Mouse (Mus musculus): ENCODE measurements at regions not wholly inside any gene's neighbourhood (a gene's known extent, or its start where the extent isn't known, plus 50 kb on each side); places are given as distances from the start of the nearest gene placed in this dataset.

DNA sequence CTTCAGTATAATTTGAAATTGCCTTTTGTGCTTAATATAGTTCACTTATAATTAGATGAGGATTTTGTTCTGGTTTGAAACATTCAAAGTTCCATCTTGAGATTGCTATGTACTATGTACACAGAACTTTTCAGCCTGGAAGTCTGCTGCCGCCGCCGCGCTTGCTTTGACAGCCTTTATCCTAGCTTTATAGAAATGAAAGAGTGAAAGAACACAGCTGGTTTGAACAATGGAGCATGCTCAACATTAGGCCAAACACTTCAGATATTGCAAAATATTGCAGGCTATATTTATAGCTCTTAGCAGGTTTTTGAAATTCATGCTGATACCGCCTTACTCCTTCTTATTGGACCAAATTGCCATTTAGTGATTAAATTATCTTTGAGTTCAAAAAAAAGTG is 305.1 kb upstream of the Prkd1 start:
- DNase-seq (ENCODE audit: low read depth, low spot score) = no peak

DNA sequence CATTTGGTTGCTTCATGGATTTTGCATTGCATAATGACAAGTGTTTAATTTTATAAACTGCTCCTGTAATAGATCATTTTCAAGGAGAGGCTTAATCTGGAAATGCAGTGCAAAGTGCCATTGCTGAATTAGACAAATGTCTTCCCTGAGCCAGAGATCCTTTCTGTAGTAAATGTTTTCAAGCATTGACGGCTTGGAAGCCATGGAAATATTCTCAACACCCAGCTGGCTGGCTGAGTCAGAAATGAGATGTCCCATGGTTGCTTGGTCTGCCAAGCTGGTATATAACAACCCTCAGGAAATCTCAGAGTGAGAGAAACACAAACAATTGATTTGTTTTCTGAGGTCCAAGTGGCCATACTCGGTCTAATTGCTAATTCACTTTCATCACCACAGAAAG is 298.1 kb upstream of the Prkd1 start:
- Histone ChIP-seq H3K27ac (ENCODE audit: control insufficient read depth, low read depth, low read length) (no peak overlapping the region), H3K27me3 (ENCODE audit: control insufficient read depth in 1 of 2, insufficient read depth in 2 of 2, low read length in 2 of 2) (no peaks in the 10 kb centered on the region), H3K4me3 (ENCODE audit: control insufficient read depth in 1 of 2, insufficient read depth in 1 of 2, low read depth in 2 of 2, low read length in 2 of 2) (no peak overlapping the region), H3K36me3 (ENCODE audit: control insufficient read depth in 1 of 2, insufficient read depth in 2 of 2, low read length in 2 of 2) (no peaks in the 10 kb centered on the region), H3K9ac (ENCODE audit: control insufficient read depth, low read depth, low read length, poor library complexity, severe bottlenecking) (no peak overlapping the region), H3K9me3 (replicated peaks; ENCODE audit: insufficient read depth, low read length) (no peaks in the 10 kb centered on the region), H3K79me2 (ENCODE audit: control insufficient read depth, insufficient read depth, low read length, poor library complexity) (no peaks in the 10 kb centered on the region), H3K4me1 (ENCODE audit: control insufficient read depth in 1 of 2, insufficient read depth in 2 of 2, low read length in 2 of 2) (no peaks in the 10 kb centered on the region)
- DNase-seq (ENCODE audit: low read depth, low spot score) = no peak
- no peak for TF ChIP-seq ELF1 (IDR thresholded peaks at IDR 0.05; ENCODE audit: low read depth, low read length)
- TF ChIP-seq MYB (IDR thresholded peaks at IDR 0.05; ENCODE audit: low read depth, low read length) = no peak
- TF ChIP-seq SMC3 (IDR thresholded peaks at IDR 0.05; ENCODE audit: low read depth, low read length) = no peak
- TF ChIP-seq MEF2A (IDR thresholded peaks at IDR 0.05; ENCODE audit: extremely low read depth, insufficient replicate concordance, low read depth, low read length, poor library complexity, severe bottlenecking) = no peak
- no peak for TF ChIP-seq KAT2A (conservative IDR thresholded peaks at IDR 0.05; ENCODE audit: low read depth, low read length)
- TF ChIP-seq POLR2AphosphoS2 (IDR thresholded peaks at IDR 0.05; ENCODE audit: low read length) = no peak
- TF ChIP-seq HCFC1 (IDR thresholded peaks at IDR 0.05; ENCODE audit: low read depth, low read length) = no peak
- no peak for TF ChIP-seq POLR2A (IDR thresholded peaks at IDR 0.05; ENCODE audit: control insufficient read depth in 1 of 2, insufficient read depth in 1 of 2, low read depth in 1 of 2, low read length in 2 of 2, poor library complexity in 1 of 2)
- no peak for TF ChIP-seq EP300 (IDR thresholded peaks at IDR 0.05; ENCODE audit: low read depth in 1 of 2, low read length in 2 of 2)
- TF ChIP-seq ZKSCAN1 (IDR thresholded peaks at IDR 0.05; ENCODE audit: low read depth, low read length) = no peak
- no peak for TF ChIP-seq TCF12 (IDR thresholded peaks at IDR 0.05; ENCODE audit: low read depth, low read length)
- TF ChIP-seq MAX (IDR thresholded peaks at IDR 0.05; ENCODE audit: low read length) = no peak

More for the DNA sequence above, 305.1 kb upstream of the Prkd1 start:
- TF ChIP-seq USF1 (IDR thresholded peaks at IDR 0.05; ENCODE audit: low read depth, low read length) (no peak), MAX (IDR thresholded peaks at IDR 0.05; ENCODE audit: low read length) (no peak), GABPA (IDR thresholded peaks at IDR 0.05; ENCODE audit: low read depth, low read length) (no peak), ZMIZ1 (IDR thresholded peaks at IDR 0.05; ENCODE audit: low read depth, low read length) (no peak), JUND (IDR thresholded peaks at IDR 0.05; ENCODE audit: low read depth, low read length) (no peak), RAD21 (IDR thresholded peaks at IDR 0.05; ENCODE audit: low read depth, low read length) (no peak)
- H3K27me3 ChIP-seq (ENCODE audit: control insufficient read depth in 1 of 2, insufficient read depth in 2 of 2, low read length in 2 of 2) = no peaks in the 10 kb centered on the region
- no peak overlapping the region for H3K4me3 ChIP-seq (ENCODE audit: control insufficient read depth in 1 of 2, insufficient read depth in 1 of 2, low read depth in 2 of 2, low read length in 2 of 2)
- no peak overlapping the region for H3K27ac ChIP-seq (ENCODE audit: control insufficient read depth, low read depth, low read length)
- no peaks in the 10 kb centered on the region for H3K4me1 ChIP-seq (ENCODE audit: control insufficient read depth in 1 of 2, insufficient read depth in 2 of 2, low read length in 2 of 2)
- no peaks in the 10 kb centered on the region for H3K79me2 ChIP-seq (ENCODE audit: control insufficient read depth, insufficient read depth, low read length, poor library complexity)
- no peaks in the 10 kb centered on the region for H3K36me3 ChIP-seq (ENCODE audit: control insufficient read depth in 1 of 2, insufficient read depth in 2 of 2, low read length in 2 of 2)
- H3K9ac ChIP-seq (ENCODE audit: control insufficient read depth, low read depth, low read length, poor library complexity, severe bottlenecking) = no peak overlapping the region
- no peaks in the 10 kb centered on the region for H3K9me3 ChIP-seq (replicated peaks; ENCODE audit: insufficient read depth, low read length)

Measured in MEL (cell line).